Mouse (Mus musculus) adrenal gland, postnatal 14 days (tissue): ENCODE data around the gene Cox20. TPM values are rescaled to one million over a fixed set of nuclear protein-coding genes. Genes with fewer than 3 reads are reported as not detected.
A peak's percentile ranks its signal among the peaks of the same experiment; 100 is the strongest.

ENCODE experiments used
- DNase-seq: peaks from one replicate; pipeline ENCODE4 v3.0.0; 2021; ENCODE audit warnings: mixed read lengths
- microRNA-seq, 2 experiments: library from miRNA; unstranded; fragments of <30 nt; microRNA quantifications; one replicate each; pipeline ENCODE4 v1.2.0; 2021
- total RNA-seq: library from RNA; stranded (reverse); gene quantifications from 2 replicates; pipeline ENCODE4 v1.2.3, GENCODE M21; 2021

Cox20 gene
- total RNA-seq, 1 experiment from 2014 or later = 107 TPM

DNA sequence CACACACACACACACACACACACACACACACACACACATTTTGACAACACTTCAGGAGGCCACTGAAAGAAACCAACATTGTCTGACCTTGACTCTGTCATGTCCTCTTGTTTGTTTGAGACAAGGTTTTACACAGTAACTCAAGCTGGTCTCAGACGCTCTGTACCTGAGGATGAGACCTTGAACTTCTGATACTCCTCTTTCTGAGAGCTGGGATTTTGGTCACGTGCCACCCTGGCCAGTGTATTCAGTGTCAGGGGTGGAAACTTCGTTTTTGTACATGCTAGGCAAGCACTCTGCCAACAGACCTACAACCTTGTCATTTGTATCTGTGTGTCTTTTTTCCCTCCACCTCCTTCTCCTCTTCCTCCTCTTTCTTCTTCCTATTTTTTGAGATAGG lies 35.6 kb downstream of the Cox20 start:
- DNase-seq = peak; percentile 52

DNA sequence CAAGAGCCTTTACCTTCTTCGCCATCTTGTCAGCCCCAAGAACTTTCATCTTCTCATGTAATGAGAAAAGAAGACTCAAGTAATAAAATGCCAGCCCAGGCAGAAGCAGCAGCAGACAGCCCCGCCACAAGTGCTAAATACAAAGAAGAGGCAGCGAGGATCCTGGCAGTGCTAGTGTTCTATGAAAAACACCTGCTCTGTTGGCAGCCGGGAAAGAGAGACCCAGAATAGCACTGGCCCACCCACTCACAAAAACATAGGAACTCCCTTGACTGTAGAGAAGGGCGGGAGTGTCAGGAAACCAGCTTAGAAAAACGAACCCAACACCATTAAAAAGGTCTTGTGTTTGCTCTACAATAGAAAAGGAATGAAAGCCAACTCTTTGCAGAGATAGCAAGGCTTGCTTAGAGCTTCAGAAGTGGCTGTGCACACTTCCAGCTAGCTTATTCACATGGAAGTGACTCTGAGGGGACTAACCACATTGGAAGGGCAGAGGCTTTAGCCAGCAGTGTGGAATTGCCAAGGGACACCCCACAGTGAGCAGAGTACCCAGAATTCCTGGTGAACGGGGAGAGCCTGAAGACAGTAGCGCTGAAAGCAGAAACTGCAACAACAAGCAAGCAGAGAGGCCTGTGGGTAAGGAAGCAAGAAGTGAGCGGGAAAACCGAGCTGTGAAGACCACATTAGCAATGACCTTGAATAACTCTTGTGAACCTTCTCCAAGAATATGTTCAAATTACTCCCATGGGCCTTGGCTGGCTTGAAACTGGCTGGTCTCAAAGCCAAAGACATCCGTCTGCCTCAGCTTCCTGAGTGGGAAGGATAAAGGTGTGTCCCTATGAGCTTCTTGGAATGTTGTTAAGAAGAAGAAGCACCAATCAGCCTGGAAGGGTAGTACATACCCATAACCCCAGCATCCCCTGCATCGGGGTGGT lies 39.1 kb downstream of the Cox20 start:
- no peak for DNase-seq

DNA sequence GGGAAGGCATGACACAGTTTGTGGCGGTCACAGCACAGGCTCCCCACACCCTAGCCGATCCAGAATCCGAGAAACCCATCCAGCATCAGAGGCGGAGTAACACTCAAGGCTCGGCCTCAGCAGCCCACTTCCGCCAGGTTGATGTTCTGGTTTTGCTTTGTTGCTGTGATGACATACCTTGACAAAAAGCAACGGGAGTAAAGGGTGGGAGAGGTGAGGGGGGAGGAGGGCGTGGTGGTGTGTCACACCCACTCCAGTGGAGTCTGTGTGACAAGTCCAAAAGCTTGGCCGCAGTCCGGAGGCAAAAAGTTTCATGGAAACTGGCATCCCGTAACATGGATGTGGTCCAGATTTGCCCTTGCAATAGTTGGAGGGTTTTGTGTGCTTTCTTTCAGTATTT lies 41.3 kb downstream of the Cox20 start:
- DNase-seq = no peak

DNA sequence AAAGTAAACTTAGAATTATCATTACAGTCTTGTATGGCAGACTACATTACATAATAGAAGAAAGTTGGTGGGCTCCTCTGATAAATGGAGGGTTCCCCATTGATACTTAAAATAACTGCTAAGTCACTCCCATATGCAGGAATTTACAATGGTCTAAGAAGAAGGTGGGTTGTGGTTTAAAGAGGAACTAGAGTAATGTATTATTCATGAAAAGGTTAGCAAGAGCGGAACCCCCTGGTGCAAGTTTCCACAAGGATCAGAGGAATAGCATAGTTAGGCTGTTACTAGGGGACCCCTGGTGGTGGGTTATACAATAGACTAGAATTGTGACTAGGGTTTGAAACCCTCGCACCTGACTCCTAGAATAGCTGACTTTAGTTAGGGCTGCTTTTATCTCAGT lies 41.8 kb downstream of the Cox20 start:
- no peak for DNase-seq

DNA sequence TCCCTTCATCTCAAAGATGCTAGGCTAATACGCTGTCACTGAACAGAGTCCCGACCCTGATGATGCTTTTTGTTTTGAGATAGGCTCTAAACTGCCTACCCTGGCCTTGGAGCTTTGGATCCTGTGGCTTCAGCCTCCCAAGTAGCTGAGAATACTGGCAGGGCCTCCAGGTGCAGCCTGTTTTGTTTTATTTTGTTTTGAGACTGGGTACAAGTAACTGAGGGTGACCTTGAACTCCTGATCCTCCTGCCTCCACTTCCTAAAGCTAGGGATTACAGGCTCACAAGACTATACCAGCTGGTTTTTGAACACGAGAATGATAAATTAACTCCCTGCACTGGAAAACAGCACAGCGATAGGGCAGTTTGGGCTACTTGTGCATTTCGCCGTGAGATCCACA lies 46.2 kb downstream of the Cox20 start:
- no peak for DNase-seq

DNA sequence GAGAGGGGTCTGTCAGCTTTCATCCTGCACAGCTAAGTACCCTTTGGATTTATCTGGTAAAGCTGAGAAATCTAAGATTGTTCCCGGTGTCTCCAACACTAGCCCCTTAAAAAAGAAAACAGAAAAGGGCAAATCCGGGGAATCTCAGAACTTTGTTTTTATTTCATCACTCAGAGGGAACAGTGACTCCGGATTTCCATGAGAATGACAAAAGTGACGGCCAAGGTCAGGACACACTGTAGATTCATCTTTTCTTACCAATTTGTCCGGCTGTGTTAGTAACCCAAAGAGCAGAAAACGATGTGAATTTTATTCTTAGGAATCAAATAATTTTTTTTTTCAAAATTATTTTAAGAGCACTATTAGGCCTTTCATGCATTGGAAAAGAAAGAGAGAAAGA lies 49.2 kb downstream of the Cox20 start:
- DNase-seq = peak; percentile 64

DNA sequence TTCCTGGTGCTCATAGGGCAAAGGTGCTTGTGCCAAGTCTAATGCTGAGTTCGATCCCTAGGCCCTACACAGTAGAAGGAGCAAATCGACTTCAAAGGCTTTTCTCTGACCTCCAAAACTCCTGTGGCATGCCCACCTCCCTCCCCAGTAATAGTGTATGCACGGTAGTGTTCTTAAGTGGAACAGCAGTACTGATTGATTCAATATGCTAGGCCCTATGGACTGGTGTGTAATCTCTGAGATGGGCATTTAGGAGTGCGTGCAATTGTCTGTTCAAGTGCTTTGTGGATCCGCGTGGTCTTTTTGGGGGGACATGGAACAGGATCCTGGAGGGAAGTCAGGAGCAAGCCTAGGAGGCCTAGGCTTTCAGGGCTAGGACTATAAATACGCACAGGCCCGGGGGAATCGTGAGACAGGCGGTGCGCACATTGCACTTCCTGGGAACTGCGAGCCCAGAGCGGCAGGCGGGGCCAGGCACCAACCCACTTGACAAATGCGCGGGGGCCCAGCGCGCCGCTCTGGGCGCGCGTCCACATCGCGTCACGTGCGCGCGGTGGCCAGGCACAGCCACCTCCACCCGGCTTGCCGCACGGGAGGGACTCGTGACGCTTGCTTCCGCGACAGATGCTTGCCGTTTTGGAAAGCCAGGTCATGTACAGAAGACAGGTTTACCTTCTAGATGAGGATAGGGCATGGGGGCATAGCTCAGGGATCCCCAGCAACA lies 49.8 kb downstream of the Cox20 start:
- peak; percentile 96 for DNase-seq

DNA sequence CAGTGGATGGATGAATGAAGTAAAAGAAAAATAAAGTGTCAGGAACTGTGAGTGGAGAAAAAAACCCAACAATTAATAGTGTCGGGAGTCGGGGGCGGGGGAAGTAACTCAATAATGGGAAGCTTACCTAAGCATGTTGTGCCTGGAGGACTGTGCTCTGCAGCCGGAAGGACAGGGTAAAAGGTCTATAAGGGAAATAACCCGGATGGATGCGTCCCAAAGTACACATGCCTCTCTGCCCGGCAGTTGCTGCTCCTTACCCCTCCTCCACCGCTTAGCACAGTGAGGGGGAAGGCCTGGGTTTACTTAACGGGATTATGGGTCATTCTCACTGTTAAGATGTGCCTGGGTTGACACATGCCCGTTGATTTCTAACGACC lies 50.3 kb downstream of the Cox20 start:
- peak; percentile 73 for DNase-seq

Small RNAs within 50 kb of the gene (microRNA-seq; reads per million reads assigned to microRNA genes)
- 0 reads per million in 2 experiments for gene Gm27458

Other genes starting within 250 kb of the Cox20 start
- gene Desi2, start 131.7 kb upstream of the Cox20 start, total RNA-seq = 19.5 and 23.5 TPM in 2 replicates
- 419 and 430 TPM in 2 replicates for gene Hnrnpu, start 18.7 kb downstream of the Cox20 start, total RNA-seq
- gene Efcab2, start 87.0 kb downstream of the Cox20 start, total RNA-seq = 2.9 and 3.4 TPM in 2 replicates
- 3.0 and 4.7 TPM in 2 replicates for gene Kif26b, start 210.0 kb downstream of the Cox20 start, total RNA-seq